Mouse (Mus musculus) midbrain, embryonic 14.5 days (tissue): ENCODE data around the gene 8030411F24Rik. TPM values are rescaled to one million over a fixed set of nuclear protein-coding genes. Genes with fewer than 3 reads are reported as not detected.

Experiments used
- ATAC-seq: fragments of 200-750 bp; cut with Nextera tagmentation; 2 replicates; pipeline ENCODE4 v1.8.0; 2017; ENCODE audit warnings: moderate number of reproducible peaks, moderate library complexity; ENCODE audit not compliant: low FRiP score, low TSS enrichment
- DNase-seq: peaks from one replicate; pipeline ENCODE4 v3.0.0-alpha.2; 2015
- H3K27ac ChIP-seq: fragments of 300-500 bp; sonication (generic); replicated peaks from 2 replicates; pipeline ENCODE4 v1.5.1; 2014; ENCODE audit warnings: mild to moderate bottlenecking, low read depth, low read length, moderate library complexity
- H3K27me3 ChIP-seq: fragments of 300-500 bp; sonication (generic); 2 replicates; pipeline ENCODE4 v1.6.1; 2014; ENCODE audit warnings: low read length, control low read depth, mixed read lengths; ENCODE audit not compliant: control insufficient read depth, insufficient read depth
- H3K36me3 ChIP-seq: fragments of 300-500 bp; sonication (generic); 2 replicates; pipeline ENCODE4 v1.6.1; 2014; ENCODE audit warnings: low read length, control low read depth; ENCODE audit not compliant: control insufficient read depth, insufficient read depth
- H3K4me1 ChIP-seq: fragments of 300-500 bp; sonication (generic); 2 replicates; pipeline ENCODE4 v1.6.1; 2014; ENCODE audit warnings: mild to moderate bottlenecking, antibody characterized with exemption, low read length, control low read depth; ENCODE audit not compliant: control insufficient read depth, insufficient read depth
- H3K4me2 ChIP-seq: fragments of 300-500 bp; sonication (generic); 2 replicates; pipeline ENCODE4 v1.6.1; 2014; ENCODE audit warnings: mild to moderate bottlenecking, low read length, moderate library complexity
- H3K4me3 ChIP-seq: fragments of 300-500 bp; sonication (generic); replicated peaks from 2 replicates; pipeline ENCODE4 v1.5.1; 2014; ENCODE audit warnings: low read depth, low read length
- H3K9ac ChIP-seq: fragments of 300-500 bp; sonication (generic); replicated peaks from 2 replicates; pipeline ENCODE4 v1.6.1; 2014; ENCODE audit warnings: mild to moderate bottlenecking, low read length, moderate library complexity
- H3K9me3 ChIP-seq: fragments of 300-500 bp; sonication (generic); 2 replicates; pipeline ENCODE4 v1.6.1; 2016; ENCODE audit warnings: low read length, control low read depth, mixed read lengths; ENCODE audit not compliant: control insufficient read depth
- whole genome bisulfite sequencing: fragments of 180-500 bp; shearing (Covaris S2); extraction: QIAGEN DNeasy Blood & Tissue Kit; methylation state at CpG from one replicate; pipeline ENCODE4 v1.1.7; 2014; 5-methylcytosine and 5-hydroxymethylcytosine counted together
- polyA plus RNA-seq: library from polyadenylated mRNA; unstranded; fragments of >200 nt; fragmentation: Nextera tagmentation; extraction: Ambion mirVana; gene quantifications from 2 replicates; pipeline ENCODE4 v1.2.1, GENCODE M21; 2014

8030411F24Rik gene
- not detected in 2 replicates for polyA plus RNA-seq

- Histone ChIP-seq H3K27me3 (no peaks in the 10 kb centered on the region), H3K9ac (no peak within 1 kb of the TSS), H3K4me3 (no peak within 1 kb of the TSS), H3K9me3 (no peaks in the 10 kb centered on the region), H3K27ac (no peak within 1 kb of the TSS), H3K4me2 (no peak within 1 kb of the TSS), H3K36me3 (no peaks in the 10 kb centered on the region), H3K4me1 (no peaks in the 10 kb centered on the region)
- 4% methylated on average over 1 of the region's 1 CpGs for WGBS
- no peak for DNase-seq
- no peak for ATAC-seq
Measured at GRCm38 (mm10) chr2:148781709-148782108, at the start of gene 8030411F24Rik. 8030411F24Rik (plus strand) TSS chr2:148782009.

- H3K9me3 ChIP-seq: no peaks in the 10 kb centered on the region
- peak within 1 kb of the TSS; percentile 89 for H3K9ac ChIP-seq
- DNase-seq (peak; percentile 97), ATAC-seq (peak; percentile 100)
- peak within 1 kb of the TSS; percentile 70 for H3K27ac ChIP-seq
- H3K4me3 ChIP-seq: peak within 1 kb of the TSS; percentile 81
- H3K4me1 ChIP-seq: peaks cover 9% of the 10 kb centered on the region; the same call in 1 of the 2 replicates
- H3K4me2 ChIP-seq: peak within 1 kb of the TSS; percentile 92
- no peaks in the 10 kb centered on the region for H3K27me3 ChIP-seq
- 4% methylated on average over 18 of the region's 18 CpGs for WGBS
- H3K36me3 ChIP-seq: no peaks in the 10 kb centered on the region
Measured at GRCm38 (mm10) chr2:148732327-148733000, 49.3 kb upstream of the 8030411F24Rik start, which contains the start of gene Napb. Napb (minus strand) TSS chr2:148732467.

- WGBS: 85% methylated on average over 3 of the region's 3 CpGs
- no peaks in the 10 kb centered on the region for H3K27me3 ChIP-seq
- DNase-seq: no peak
- no peaks in the 10 kb centered on the region for H3K4me1 ChIP-seq
- no peaks in the 10 kb centered on the region for H3K9me3 ChIP-seq
- H3K36me3 ChIP-seq: no peaks in the 10 kb centered on the region
- no peak overlapping the region for H3K27ac ChIP-seq
- no peak overlapping the region for H3K4me2 ChIP-seq
- no peak overlapping the region for H3K4me3 ChIP-seq
- no peak for ATAC-seq
- H3K9ac ChIP-seq: no peak overlapping the region
Measured at GRCm38 (mm10) chr2:148743001-148743400, 38.8 kb upstream of the 8030411F24Rik start.

- no peak overlapping the region for H3K27ac ChIP-seq
- no peak overlapping the region for H3K9ac ChIP-seq
- no peaks in the 10 kb centered on the region for H3K36me3 ChIP-seq
- no peak overlapping the region for H3K4me2 ChIP-seq
- H3K4me3 ChIP-seq: no peak overlapping the region
- H3K9me3 ChIP-seq: no peaks in the 10 kb centered on the region
- no peaks in the 10 kb centered on the region for H3K27me3 ChIP-seq
- H3K4me1 ChIP-seq: no peaks in the 10 kb centered on the region
- no peak for DNase-seq
- 91% methylated on average over 3 of the region's 3 CpGs for WGBS
- no peak for ATAC-seq
Measured at GRCm38 (mm10) chr2:148743846-148744407, 37.9 kb upstream of the 8030411F24Rik start.

GRCm38 (mm10) chr2:148750058-148750457 is 31.8 kb upstream of the 8030411F24Rik start, which contains the start of gene Cstl1:
Cstl1 (plus strand) TSS chr2:148750358.
- Histone ChIP-seq H3K27ac (no peak within 1 kb of the TSS), H3K9ac (no peak within 1 kb of the TSS), H3K36me3 (no peaks in the 10 kb centered on the region), H3K9me3 (no peaks in the 10 kb centered on the region), H3K4me2 (no peak within 1 kb of the TSS), H3K27me3 (no peaks in the 10 kb centered on the region), H3K4me1 (no peaks in the 10 kb centered on the region), H3K4me3 (no peak within 1 kb of the TSS)
- WGBS: 82% methylated on average over 1 of the region's 1 CpGs
- ATAC-seq (no peak), DNase-seq (no peak)

GRCm38 (mm10) chr2:148751893-148752813 is 29.7 kb upstream of the 8030411F24Rik start:
- H3K27me3 ChIP-seq: no peaks in the 10 kb centered on the region
- ATAC-seq: peak; percentile 77

GRCm38 (mm10) chr2:148754310-148754846 is 27.4 kb upstream of the 8030411F24Rik start:
- ATAC-seq: no peak

More at GRCm38 (mm10) chr2:148751893-148752813, 29.7 kb upstream of the 8030411F24Rik start:
- Histone ChIP-seq H3K36me3 (no peaks in the 10 kb centered on the region), H3K9me3 (no peaks in the 10 kb centered on the region), H3K4me1 (no peaks in the 10 kb centered on the region), H3K4me2 (peak overlapping the region; percentile 55), H3K27ac (no peak overlapping the region), H3K4me3 (peak overlapping the region; percentile 30), H3K9ac (no peak overlapping the region)
- 17% methylated on average over 15 of the region's 15 CpGs for WGBS
- DNase-seq: peak; percentile 95

GRCm38 (mm10) chr2:148763648-148764388 is 18.0 kb upstream of the 8030411F24Rik start:
- no peak overlapping the region for H3K9ac ChIP-seq
- H3K27me3 ChIP-seq: no peaks in the 10 kb centered on the region
- 94% methylated on average over 1 of the region's 1 CpGs for WGBS
- no peaks in the 10 kb centered on the region for H3K9me3 ChIP-seq
- H3K4me2 ChIP-seq: no peak overlapping the region
- no peaks in the 10 kb centered on the region for H3K36me3 ChIP-seq
- ATAC-seq (no peak), DNase-seq (no peak)
- no peaks in the 10 kb centered on the region for H3K4me1 ChIP-seq
- no peak overlapping the region for H3K4me3 ChIP-seq
- H3K27ac ChIP-seq: no peak overlapping the region

More at GRCm38 (mm10) chr2:148754310-148754846, 27.4 kb upstream of the 8030411F24Rik start:
- Histone ChIP-seq H3K9me3 (no peaks in the 10 kb centered on the region), H3K9ac (no peak overlapping the region), H3K27me3 (no peaks in the 10 kb centered on the region), H3K4me2 (no peak overlapping the region), H3K36me3 (no peaks in the 10 kb centered on the region), H3K27ac (no peak overlapping the region), H3K4me3 (no peak overlapping the region), H3K4me1 (no peaks in the 10 kb centered on the region)
- no peak for DNase-seq
- 85% methylated on average over 1 of the region's 1 CpGs for WGBS
